Mouse (Mus musculus) CD4-positive, CD25-positive, alpha-beta regulatory T cell, adult 2 months (primary cell): Measurements from ENCODE around the gene Noc2l.

Experiments
- DNase-seq: peaks from one replicate; pipeline ENCODE4 v3.0.0-alpha.2; 2012; ENCODE audit warnings: low read depth, low spot score

Noc2l gene

GRCm38 (mm10) chr4:156235808-156236533 is at the start of gene Noc2l:
Gene Noc2l (plus strand): TSS chr4:156236010.
- DNase-seq = peak; percentile 96

GRCm38 (mm10) chr4:156188162-156188810 is 47.5 kb upstream of the Noc2l start:
- DNase-seq = no peak

- DNase-seq = no peak
Observed at GRCm38 (mm10) chr4:156188811-156189323, 46.9 kb upstream of the Noc2l start.

GRCm38 (mm10) chr4:156192421-156193199 is 43.2 kb upstream of the Noc2l start:
- DNase-seq = no peak

- no peak for DNase-seq
Observed at GRCm38 (mm10) chr4:156193200-156193590, 42.6 kb upstream of the Noc2l start.

- DNase-seq = no peak
Observed at GRCm38 (mm10) chr4:156193906-156194305, 41.9 kb upstream of the Noc2l start.

- no peak for DNase-seq
Observed at GRCm38 (mm10) chr4:156194346-156194745, 41.5 kb upstream of the Noc2l start.

- peak; percentile 41 for DNase-seq
Observed at GRCm38 (mm10) chr4:156195927-156196870, 39.6 kb upstream of the Noc2l start.

- peak; percentile 75 for DNase-seq
Observed at GRCm38 (mm10) chr4:156197131-156197828, 38.5 kb upstream of the Noc2l start, which contains the start of gene Agrn. Gene Agrn (minus strand): TSS chr4:156197488.

- DNase-seq = peak; percentile 75
Observed at GRCm38 (mm10) chr4:156197829-156198205, 38.0 kb upstream of the Noc2l start.

- DNase-seq = peak; percentile 85
Observed at GRCm38 (mm10) chr4:156200623-156201475, 35.0 kb upstream of the Noc2l start, which contains the start of gene Isg15. Gene Isg15 (minus strand): TSS chr4:156200818.

GRCm38 (mm10) chr4:156202462-156202893 is 33.3 kb upstream of the Noc2l start:
- DNase-seq = no peak

- DNase-seq = peak; percentile 93
Observed at GRCm38 (mm10) chr4:156203001-156203412, 32.8 kb upstream of the Noc2l start, which contains the start of gene AW011738. Gene AW011738 (plus strand): TSS chr4:156203304.

- peak; percentile 51 for DNase-seq
Observed at GRCm38 (mm10) chr4:156203413-156204131, 32.2 kb upstream of the Noc2l start.

GRCm38 (mm10) chr4:156208872-156209271 is 26.9 kb upstream of the Noc2l start:
- no peak for DNase-seq

GRCm38 (mm10) chr4:156209963-156210635 is 25.7 kb upstream of the Noc2l start:
- no peak for DNase-seq

- DNase-seq = no peak
Observed at GRCm38 (mm10) chr4:156213134-156213533, 22.7 kb upstream of the Noc2l start.

- DNase-seq = no peak
Observed at GRCm38 (mm10) chr4:156215649-156216048, 20.2 kb upstream of the Noc2l start, which contains the start of gene Perm1. Gene Perm1 (plus strand): TSS chr4:156215868.
